Mouse (Mus musculus) thymus, postnatal 25 days (tissue): Measurements from ENCODE around the gene Foxf1.
A peak's percentile ranks its signal among the peaks of the same experiment; 100 is the strongest.

Experiments used
- DNase-seq: peaks from one replicate; pipeline ENCODE4 v3.0.0; 2022

Foxf1 gene

GRCm38 (mm10) chr8:121082218-121083092 lies 1.7 kb upstream of the Foxf1 start:
- DNase-seq, result no peak

GRCm38 (mm10) chr8:121083093-121083935 lies 872 bp upstream of the Foxf1 start:
- no peak for DNase-seq

GRCm38 (mm10) chr8:121083936-121084209 lies 313 bp upstream of the Foxf1 start:
- no peak for DNase-seq

GRCm38 (mm10) chr8:121085011-121085410 lies 825 bp downstream of the Foxf1 start:
- DNase-seq, result no peak

GRCm38 (mm10) chr8:121085561-121085960 lies 1.4 kb downstream of the Foxf1 start:
- DNase-seq, result no peak

- no peak for DNase-seq
These were observed 2.1 kb downstream of the Foxf1 start for GRCm38 (mm10) chr8:121086004-121086900.

GRCm38 (mm10) chr8:121088281-121088680 lies 4.1 kb downstream of the Foxf1 start:
- no peak for DNase-seq

GRCm38 (mm10) chr8:121088871-121089630 lies 4.9 kb downstream of the Foxf1 start:
- DNase-seq, result no peak

- DNase-seq, result no peak
These were observed 5.6 kb downstream of the Foxf1 start for GRCm38 (mm10) chr8:121089631-121090380.

GRCm38 (mm10) chr8:121090716-121091115 lies 6.5 kb downstream of the Foxf1 start:
- DNase-seq, result no peak

GRCm38 (mm10) chr8:121092141-121092540 lies 8.0 kb downstream of the Foxf1 start:
- no peak for DNase-seq

- DNase-seq, result peak; percentile 82
These were observed 8.4 kb downstream of the Foxf1 start for GRCm38 (mm10) chr8:121092627-121093026.

GRCm38 (mm10) chr8:121093496-121093895 lies 9.3 kb downstream of the Foxf1 start:
- DNase-seq, result no peak

- DNase-seq, result peak; percentile 72
These were observed 20.0 kb downstream of the Foxf1 start for GRCm38 (mm10) chr8:121104049-121104818.

- peak; percentile 98 for DNase-seq
These were observed 23.8 kb downstream of the Foxf1 start, which contains the start of gene Mthfsd for GRCm38 (mm10) chr8:121107668-121108656. Gene Mthfsd, minus strand, starts transcription at chr8:121108392.

- DNase-seq, result no peak
These were observed 24.5 kb downstream of the Foxf1 start for GRCm38 (mm10) chr8:121108657-121109056.

- no peak for DNase-seq
These were observed 27.1 kb downstream of the Foxf1 start for GRCm38 (mm10) chr8:121111145-121111907.

GRCm38 (mm10) chr8:121113261-121113660 lies 29.1 kb downstream of the Foxf1 start:
- DNase-seq, result peak; percentile 97
